Mouse (Mus musculus): ENCODE data around the gene Inpp5b.
A peak's percentile ranks its signal among the peaks of the same experiment; 100 is the strongest.

Gene Inpp5b

GRCm38 (mm10) chr4:124765802-124766565, 24.3 kb downstream of the Inpp5b start:
- no peak for DNase-seq (ENCODE audit: low spot score in 2 of 2)

GRCm38 (mm10) chr4:124766566-124766940, 24.9 kb downstream of the Inpp5b start:
- DNase-seq (ENCODE audit: low spot score in 2 of 2) = no peak

GRCm38 (mm10) chr4:124768963-124769591, 27.4 kb downstream of the Inpp5b start:
- DNase-seq (ENCODE audit: low spot score in 2 of 2) = no peak

GRCm38 (mm10) chr4:124770624-124771023, 29.0 kb downstream of the Inpp5b start:
- DNase-seq (ENCODE audit: low spot score in 2 of 2) = no peak

GRCm38 (mm10) chr4:124772125-124772524, 30.5 kb downstream of the Inpp5b start:
- no peak for DNase-seq (ENCODE audit: low spot score in 2 of 2)

GRCm38 (mm10) chr4:124773449-124773848, 31.8 kb downstream of the Inpp5b start:
- no peak for DNase-seq (ENCODE audit: low spot score in 2 of 2)

- no peak for DNase-seq (ENCODE audit: low spot score in 2 of 2)
Measured at GRCm38 (mm10) chr4:124773995-124774394, 32.3 kb downstream of the Inpp5b start.

GRCm38 (mm10) chr4:124774429-124774828, 32.8 kb downstream of the Inpp5b start:
- DNase-seq (ENCODE audit: low spot score in 2 of 2) = no peak

GRCm38 (mm10) chr4:124781361-124781760, 39.7 kb downstream of the Inpp5b start:
- no peak for DNase-seq (ENCODE audit: low spot score in 2 of 2)

- no peak for DNase-seq (ENCODE audit: low spot score in 2 of 2)
Measured at GRCm38 (mm10) chr4:124782395-124782794, 40.7 kb downstream of the Inpp5b start.

GRCm38 (mm10) chr4:124783937-124784336, 42.3 kb downstream of the Inpp5b start:
- no peak for DNase-seq (ENCODE audit: low spot score in 2 of 2)

- no peak for DNase-seq (ENCODE audit: low spot score in 2 of 2)
Measured at GRCm38 (mm10) chr4:124790013-124790412, 48.4 kb downstream of the Inpp5b start.

GRCm38 (mm10) chr4:124792114-124792513, 50.5 kb downstream of the Inpp5b start:
- DNase-seq (ENCODE audit: low spot score in 2 of 2) = no peak

- DNase-seq (ENCODE audit: low spot score in 2 of 2) = no peak
Measured at GRCm38 (mm10) chr4:124796141-124796540, 54.5 kb downstream of the Inpp5b start.

GRCm38 (mm10) chr4:124796913-124797312, 55.3 kb downstream of the Inpp5b start:
- DNase-seq (ENCODE audit: low spot score in 2 of 2) = no peak

GRCm38 (mm10) chr4:124801552-124802308, 60.1 kb downstream of the Inpp5b start, which contains the start of gene Mtf1:
Mtf1 (plus strand) TSS chr4:124802104.
- DNase-seq (ENCODE audit: low spot score in 2 of 2) = peak; percentile 77 to 82

GRCm38 (mm10) chr4:124802309-124803260, 60.9 kb downstream of the Inpp5b start:
- peak; percentile 87 to 94 for DNase-seq (ENCODE audit: low spot score in 2 of 2)

GRCm38 (mm10) chr4:124803406-124803805, 61.8 kb downstream of the Inpp5b start:
- no peak for DNase-seq (ENCODE audit: low spot score in 2 of 2)

- no peak for DNase-seq (ENCODE audit: low spot score in 2 of 2)
Measured at GRCm38 (mm10) chr4:124808511-124808910, 66.9 kb downstream of the Inpp5b start.

- no peak for DNase-seq (ENCODE audit: low spot score in 2 of 2)
Measured at GRCm38 (mm10) chr4:124809136-124809883, 67.7 kb downstream of the Inpp5b start.

- DNase-seq (ENCODE audit: low spot score in 2 of 2) = no peak
Measured at GRCm38 (mm10) chr4:124810056-124810455, 68.4 kb downstream of the Inpp5b start.
